Mouse (Mus musculus) small intestine, adult 2 months (tissue): ENCODE measurements around the gene Mrpl19.

Source experiments
- CTCF ChIP-seq: fragments of 200-500 bp; IDR thresholded peaks from 2 replicates; pipeline ENCODE4 v1.5.1; 2012; ENCODE audit warnings: low read depth, mild to moderate bottlenecking, control low read depth, inconsistent platforms, low read length, moderate library complexity, mixed read lengths; ENCODE audit not compliant: insufficient replicate concordance, insufficient read length; ENCODE audit errors: extremely low read depth
- POLR2A ChIP-seq: fragments of 200-500 bp; IDR thresholded peaks from 2 replicates; pipeline ENCODE4 v1.6.1; 2012; ENCODE audit warnings: low read depth, mild to moderate bottlenecking, control low read depth, inconsistent platforms, low read length, moderate library complexity

GRCm38 (mm10) chr6:81960284-81960683, 5.5 kb downstream of the Mrpl19 start:
- TF ChIP-seq CTCF = no peak
- no peak for TF ChIP-seq POLR2A
